Mouse (Mus musculus) spleen, postnatal 10 days (tissue): ENCODE measurements around the gene Tssk4.

Source experiments
- DNase-seq, 2 experiments: peaks; one replicate each; pipeline ENCODE4 v3.0.0; 2021 to 2022; ENCODE audit warnings: low spot score in 2 of 2

Tssk4 gene

DNA sequence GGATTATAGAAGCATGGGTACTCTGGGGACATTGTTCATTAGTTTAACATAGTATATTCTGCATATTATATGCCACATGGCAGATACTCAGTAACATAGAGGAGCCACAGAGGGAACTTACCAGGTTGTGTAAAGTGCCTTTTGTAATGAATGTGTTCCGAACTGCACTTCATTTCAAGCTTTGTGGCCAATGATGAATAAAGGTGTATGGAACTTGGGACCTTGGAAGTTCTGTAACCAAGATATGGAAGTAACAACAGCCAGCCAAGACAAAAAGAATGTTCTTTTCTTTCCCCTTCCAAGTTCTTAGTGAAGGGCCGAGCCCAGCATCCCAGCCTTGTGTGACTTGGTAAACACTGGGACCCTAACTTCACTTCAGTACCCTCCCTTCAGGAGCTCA is at the start of gene Tssk4:
TSS of gene Tssk4 (plus strand) at position 301 of the 400 bp plus-strand sequence.
- DNase-seq = no peak

DNA sequence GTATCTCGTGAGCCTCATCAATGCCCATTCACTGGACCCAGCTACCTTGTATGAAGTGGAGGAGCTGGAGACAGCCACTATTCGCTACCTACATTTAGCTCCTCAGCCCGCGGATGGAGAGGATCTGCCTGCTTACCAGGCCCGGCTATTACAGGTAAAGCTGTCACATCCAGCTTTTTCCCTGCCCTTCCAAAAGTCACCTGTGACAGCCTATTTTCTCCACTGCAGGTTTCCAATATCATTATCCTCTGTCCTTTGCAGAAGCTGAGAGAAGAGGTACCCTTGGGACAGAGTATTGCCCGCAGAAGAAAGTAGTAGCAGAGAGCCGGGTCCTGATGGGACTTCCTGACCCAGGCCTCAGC is 46.7 kb upstream of the Tssk4 start, which contains the start of gene Irf9:
TSS of gene Irf9 (plus strand) at position 301 of the 362 bp plus-strand sequence.
- DNase-seq = no peak

DNA sequence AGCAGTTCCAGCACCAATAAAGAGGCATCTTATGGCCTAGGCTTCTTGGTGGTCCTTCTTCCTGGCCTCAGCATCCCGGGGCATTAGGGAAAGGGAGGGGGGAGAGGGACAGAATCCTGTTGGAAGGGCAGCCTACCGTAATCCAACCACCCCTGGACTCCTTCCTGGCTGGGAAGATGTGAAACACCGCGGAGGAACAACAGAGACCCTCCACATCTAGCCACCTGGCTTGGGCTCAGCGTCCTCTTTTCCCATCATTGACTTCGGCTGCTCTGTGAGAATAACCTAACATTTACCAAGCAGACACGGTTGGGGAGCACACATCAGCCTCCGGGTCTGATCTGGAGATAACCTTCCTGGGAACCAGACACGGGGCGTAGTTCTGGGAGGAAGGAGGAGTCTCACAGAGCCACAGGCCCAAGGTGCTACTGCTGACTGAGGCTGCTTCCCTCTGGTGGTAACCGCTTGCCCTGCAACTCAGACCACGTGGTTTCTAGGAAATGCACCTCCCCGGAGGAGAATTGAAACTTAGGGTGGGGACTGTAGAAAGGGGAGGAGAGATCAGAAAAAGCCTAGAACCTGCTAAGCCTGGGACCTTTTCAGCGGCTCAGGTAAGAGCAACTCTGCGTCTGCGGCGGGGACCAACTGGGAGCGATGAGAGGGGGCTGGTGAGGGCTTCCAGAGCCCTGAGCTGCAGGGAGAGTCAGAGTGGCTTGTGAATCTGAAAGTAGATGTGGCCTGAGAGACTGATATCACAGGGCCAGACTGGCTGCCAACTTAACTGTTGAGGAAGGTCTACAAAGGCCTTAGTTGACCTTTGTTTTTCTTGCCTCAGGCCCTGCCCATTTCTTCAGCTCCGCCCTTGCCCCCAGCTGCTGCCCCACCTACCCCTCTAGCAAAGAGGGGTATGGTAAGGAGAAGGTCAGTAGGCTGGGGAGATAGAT is 46.1 kb upstream of the Tssk4 start:
- peak; percentile 90 to 93 for DNase-seq

DNA sequence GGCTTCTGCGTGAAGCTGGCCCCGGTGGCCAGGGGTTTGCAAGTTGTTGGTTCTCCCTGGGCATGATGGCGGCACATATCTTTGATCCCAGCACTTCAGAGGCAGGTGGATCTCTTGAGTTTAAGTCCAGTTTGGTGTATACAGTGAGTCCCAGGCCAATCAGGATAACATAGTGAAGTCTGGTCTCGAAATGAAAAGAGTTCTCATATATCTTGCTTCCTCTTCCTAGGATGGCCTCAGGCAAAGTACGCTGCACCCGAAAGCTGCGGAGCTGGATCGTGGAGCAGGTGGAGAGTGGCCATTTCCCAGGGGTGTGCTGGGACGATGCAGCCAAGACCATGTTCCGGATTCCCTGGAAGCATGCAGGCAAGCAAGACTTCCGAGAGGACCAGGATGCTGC is 45.2 kb upstream of the Tssk4 start:
- no peak for DNase-seq

DNA sequence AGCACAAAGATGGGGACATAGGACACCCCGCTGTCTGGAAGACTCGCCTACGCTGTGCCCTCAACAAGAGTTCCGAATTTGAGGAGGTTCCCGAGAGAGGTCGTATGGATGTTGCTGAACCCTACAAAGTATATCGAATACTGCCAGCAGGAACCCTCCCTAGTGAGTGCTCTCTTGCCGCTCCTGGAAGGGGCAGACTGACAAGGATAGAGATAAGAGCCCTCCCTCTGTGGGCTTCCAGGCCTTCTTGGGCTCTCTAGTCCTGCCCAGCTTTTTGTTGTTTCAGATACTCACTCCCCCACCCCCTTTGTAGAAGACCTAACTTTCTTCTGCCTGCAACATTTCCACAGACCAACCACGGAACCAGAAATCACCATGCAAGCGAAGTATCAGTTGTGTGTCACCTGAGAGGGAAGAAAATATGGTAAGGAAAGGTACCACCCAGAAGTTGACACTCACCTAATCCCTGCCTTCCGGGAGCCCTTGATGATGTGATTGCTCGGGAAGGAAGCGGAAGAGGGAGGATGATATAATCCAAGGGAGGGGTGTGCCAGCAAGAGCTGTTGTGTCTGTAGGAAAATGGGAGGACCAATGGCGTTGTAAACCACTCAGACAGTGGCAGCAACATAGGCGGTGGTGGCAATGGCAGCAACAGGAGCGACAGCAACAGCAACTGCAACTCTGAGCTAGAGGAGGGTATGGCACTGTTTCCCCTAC is 44.1 kb upstream of the Tssk4 start:
- no peak for DNase-seq

DNA sequence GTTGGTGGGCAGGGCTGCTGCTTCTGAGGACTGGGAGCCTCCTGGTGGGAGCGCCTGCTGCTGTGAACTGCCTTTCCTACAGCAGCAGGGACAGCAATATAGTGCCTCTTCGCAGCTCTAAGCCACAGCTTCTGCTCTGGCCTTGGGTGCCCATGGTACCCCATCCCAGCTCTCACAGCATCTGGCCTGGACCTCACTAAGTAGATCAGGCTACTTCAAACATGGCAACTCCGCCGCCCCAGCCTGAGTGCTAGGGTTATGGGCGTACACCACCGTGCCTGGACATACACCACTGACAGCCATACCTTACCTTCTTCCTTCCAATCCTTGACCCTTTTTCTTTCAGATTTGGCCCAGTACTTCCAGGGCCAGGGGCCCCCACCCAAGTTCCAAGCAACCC is 41.6 kb upstream of the Tssk4 start:
- DNase-seq = no peak

DNA sequence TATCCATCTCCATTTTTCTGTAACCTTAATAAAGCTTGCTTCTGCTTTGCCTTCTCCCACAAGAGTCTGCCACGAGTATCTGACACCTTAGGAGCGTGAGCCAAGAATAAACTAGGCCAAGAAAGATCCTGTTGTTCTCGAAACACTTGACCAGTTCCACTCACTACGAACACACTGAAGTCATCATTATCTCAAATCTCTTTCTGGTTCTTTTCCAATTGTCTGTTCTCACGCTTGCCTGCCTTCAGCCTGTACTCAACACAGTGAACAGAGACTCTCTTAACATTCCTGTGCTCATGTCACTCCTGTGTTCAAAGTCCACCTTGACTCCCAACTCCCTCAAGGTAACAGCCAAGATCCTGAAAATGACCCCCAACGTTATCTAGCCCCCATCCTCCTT is 36.6 kb upstream of the Tssk4 start:
- no peak for DNase-seq

DNA sequence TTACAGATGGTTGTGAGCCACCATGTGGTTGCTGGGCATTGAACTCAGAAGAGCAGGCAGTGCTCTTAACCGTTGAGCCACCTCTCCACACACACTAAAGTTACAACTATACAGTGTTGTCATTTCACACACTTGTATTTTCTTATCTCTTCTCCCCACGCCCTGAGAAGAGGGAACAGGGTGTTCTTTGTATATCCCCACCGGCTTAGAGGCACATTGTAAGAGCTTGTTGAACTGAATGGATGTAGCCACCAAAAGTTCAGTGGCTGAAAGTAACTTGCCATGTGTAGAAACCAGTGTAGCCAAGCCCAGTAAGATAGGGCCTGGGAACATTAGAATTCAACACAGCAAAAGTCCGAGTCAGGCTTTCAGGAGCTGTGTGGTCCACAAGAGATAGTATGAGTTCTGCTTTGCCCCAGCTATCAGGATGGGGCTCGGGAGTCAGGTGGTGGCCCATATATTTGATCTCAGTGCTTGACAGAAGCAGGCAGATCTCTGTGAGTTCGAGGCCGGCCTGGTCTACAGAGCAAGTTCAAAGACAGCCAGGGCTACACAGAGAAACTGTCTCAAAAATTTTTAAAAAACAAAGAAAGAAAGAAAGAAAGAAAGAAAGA is 35.3 kb upstream of the Tssk4 start:
- peak in 1 of 2 experiments; percentile 27 for DNase-seq

DNA sequence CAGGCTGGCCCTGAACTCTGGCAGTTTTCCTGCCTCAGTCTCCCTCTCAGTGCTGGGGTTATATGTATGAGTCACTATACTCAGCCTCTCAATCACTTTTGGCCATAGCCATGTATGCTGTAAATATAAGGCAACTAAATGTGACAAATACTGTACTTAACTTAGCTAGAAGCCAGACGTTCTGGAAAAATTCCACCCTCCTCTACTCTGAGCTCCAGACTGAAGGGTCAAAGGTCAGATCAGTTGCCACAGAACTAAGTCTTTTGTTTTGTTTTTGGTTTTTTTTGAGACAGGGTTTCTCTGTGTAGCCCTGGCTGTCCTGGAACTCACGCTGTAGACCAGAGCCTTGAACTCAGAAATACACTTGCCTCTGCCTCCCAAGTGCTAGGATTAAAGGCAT is 34.1 kb upstream of the Tssk4 start:
- DNase-seq = no peak

DNA sequence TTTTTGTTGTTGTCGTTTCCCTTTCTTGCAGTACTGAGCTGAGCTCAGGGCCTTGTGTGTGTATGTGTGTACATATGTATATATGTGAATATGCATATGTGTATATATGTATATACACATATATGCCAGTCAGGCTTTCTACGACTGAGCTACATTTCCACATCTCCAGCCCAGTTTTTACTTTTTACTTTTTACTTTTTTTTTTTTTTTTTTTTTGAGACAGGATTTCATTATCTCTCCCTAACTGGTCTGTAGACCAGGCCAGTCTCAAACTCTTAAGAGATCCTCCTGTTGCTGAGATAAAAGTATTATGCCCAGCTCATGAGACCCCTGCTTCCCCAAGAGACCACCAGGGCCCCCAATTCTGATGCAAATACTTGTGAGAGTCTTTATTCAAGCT is 33.1 kb upstream of the Tssk4 start:
- DNase-seq = no peak

DNA sequence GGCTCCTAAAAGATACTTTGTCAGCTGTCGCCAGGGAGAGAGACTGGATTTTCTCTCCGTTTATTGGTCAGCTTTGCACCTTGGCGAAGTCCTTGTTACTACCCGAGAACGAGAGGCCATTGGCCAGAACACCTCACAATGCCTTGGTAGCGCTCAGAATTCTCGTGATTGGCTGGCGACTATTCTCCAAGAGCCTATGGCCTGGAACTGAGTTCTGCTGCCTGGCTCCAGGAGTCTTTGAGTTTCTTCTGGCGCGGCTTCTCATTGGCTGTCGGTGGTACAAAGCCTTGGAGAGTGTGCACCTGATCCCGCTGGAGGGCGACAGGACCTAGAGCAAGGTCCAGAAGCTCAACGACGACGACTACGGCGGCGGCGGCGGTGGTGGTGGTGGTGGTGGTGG is 32.2 kb upstream of the Tssk4 start, which contains the start of gene Rec8:
TSS of gene Rec8 (plus strand) at position 216 of the 400 bp plus-strand sequence.
- DNase-seq = peak in 1 of 2 experiments; percentile 35

DNA sequence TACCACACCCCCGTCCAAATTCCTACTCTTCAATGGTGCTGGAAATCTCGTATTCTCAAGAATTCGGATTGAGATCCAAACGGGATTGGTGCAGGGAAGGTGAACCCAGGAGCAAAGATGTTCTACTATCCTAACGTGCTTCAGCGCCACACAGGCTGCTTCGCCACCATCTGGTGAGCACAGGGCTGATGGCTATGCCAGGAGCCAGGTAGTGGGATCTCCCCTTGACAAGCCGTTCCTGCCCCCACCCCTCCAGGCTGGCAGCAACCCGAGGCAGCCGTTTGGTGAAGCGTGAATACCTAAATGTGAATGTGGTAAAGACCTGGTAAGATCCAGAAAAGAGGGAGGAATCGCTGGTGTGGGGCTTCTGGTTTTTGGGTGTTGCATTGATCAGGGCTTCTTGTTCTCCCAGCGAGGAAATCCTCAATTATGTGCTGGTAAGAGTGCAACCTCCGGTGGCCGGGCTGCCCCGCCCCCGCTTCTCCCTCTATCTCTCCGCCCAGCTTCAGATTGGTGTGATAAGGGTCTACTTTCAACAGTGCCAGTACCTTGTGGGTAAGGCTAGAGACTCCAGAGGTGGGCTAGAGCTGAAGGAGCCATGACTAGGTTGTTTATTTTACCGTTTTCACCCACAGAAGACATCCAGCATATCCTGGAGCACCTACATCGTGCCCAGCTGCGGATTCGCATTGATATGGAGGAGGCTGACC is 31.3 kb upstream of the Tssk4 start:
- DNase-seq = peak; percentile 35 to 40

DNA sequence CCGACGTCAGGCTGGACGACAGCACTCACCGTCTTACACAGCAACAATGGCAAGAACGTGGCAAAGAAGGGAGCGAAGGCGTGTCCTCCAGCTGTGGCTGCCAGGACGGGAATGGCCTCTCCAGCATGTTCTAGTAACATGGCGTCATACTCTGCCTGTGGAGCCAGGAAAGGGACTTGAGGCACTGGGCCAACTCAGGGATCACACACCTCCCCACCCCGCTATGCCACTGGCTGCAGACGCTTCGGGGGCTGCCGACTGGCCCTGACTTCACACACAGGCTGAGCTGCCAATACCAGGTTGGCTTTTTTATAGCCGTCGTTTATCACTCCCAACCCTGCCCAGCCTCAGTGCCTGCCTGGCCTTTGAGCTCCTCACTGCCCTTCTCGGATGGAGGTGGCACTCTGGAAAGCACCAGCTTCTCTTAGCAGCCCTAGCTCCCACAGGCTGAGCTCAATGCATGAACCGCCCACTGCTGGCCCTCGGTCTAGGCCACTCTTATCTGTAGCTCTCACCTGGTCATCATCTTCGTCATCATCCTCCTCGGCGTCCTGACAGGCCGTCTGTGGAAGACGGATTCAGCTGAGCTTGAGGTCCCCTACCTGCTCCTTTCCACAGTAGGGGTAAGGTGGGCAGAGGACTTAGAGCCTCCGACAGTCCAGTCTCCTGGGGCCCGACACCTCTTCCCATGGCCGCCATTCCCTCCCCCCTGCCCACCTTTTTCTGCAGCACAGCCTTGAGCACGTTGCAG is 21.7 kb upstream of the Tssk4 start:
- DNase-seq = no peak

DNA sequence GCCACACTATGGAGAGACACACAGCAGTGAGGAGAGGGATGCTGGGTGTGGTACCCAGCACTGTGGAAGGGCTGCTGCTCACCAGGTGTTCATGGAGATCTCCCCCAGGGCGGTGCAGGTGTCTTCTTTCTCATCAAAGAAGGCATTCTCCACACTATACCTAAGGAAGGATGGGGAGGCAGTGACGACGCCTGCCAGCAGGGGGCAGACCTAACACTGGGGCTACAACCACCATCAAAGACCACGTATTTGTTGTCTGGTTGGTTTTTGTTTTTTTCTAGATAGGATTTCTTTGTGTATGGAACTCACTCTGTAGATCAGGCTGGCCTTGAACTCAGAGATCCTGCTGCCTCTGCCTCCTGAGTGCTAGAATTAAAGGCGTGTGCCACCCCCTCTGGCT is 20.7 kb upstream of the Tssk4 start:
- peak; percentile 76 to 87 for DNase-seq

DNA sequence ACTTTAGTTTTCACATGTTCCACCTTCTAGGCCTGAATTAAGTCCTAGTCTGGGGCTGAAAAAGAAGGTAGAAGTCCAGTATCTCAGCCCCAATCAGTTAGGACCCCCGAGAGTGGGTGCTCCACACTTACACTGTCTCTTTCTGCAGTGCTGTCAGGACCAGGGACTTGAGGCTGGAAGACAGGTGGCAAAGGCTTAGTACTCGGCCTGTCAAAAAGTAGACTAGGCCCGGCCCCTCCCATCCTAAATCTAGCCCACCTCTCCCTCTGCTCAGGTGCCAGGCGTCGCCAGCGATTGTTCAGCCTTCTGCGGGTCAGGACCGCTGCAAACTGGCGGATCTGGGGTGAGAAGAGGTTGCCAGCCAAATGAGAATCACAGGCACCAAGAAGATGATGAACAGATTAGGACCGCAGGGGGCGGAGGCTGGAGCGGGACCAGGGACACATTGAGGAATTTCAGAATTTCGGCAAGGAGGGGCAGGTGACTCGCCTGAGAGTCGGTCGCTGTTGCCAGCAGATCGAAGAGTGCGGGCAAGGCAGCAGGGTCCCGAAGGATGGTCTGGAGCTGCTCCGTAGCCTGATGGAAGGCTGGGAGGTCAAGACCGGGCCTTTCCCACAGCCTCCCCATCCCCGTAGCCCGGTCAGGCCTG is 15.0 kb upstream of the Tssk4 start:
- DNase-seq = no peak

DNA sequence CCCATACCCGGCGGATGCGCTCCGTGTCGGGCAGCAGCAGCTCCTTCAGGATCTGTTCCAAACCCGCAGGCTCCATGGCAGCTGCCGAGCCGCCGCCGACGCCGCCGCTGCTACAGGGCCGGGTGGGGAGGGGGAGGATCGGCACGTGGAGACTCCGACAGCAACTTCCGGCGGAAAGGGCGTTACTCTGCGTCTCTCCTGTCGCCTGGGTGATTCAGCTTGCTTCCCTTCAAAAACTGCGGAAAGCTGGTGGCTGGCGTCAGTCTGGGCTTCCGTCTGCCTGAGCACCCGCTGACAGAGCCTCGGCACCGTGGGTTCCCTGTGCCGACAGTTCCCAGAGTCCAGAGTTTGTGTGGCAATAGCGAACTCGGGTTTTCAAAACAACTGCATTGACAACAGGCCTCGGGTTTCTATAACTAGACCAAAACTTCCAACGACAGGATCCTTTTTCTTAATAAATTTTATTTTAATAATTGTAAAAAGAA is 14.4 kb upstream of the Tssk4 start, which contains the start of gene Ipo4:
TSS of gene Ipo4 (minus strand) at position 435 of the 485 bp plus-strand sequence.
- DNase-seq = peak; percentile 53 to 84

DNA sequence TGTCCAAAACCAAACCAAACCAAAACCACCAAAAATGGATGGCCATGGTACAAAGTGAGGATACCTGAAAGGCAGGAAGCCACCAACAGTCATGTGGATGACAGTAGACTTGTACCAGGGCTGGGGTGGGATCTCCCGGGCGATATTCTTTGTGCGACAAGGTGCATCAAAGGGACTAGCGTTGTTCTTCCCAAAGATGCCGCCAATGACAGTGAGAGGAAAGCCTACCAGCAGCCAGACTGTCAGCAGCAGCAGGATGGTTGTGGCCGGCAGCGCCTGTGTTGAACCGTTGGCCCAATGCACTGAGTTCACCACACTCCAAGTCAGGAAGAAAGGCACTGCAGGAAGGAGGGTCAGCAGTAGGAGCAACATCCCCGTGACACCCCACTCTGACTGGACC is 12.2 kb upstream of the Tssk4 start, which contains the start of gene Gm49378:
TSS of gene Gm49378 (minus strand) at position 101 of the 400 bp plus-strand sequence.
- DNase-seq = no peak

DNA sequence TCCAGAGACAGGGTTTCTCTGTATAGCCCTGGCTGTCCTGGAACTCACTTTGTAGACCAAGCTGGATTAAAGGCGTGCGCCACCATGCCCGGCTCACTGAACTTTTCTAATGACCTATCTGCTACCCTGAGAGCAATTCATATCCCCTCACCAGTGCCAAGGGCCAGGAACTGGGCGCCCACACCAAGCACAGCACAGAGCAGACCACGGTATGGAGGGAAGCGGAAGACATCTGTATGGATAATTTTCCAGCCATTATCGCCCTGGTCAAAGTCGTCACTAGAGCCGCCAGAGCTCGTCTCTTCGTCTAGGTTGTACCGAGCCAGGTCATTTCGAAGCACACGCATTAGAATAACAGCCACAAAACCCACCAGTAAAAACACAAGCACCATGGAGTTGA is 9.2 kb upstream of the Tssk4 start:
- no peak for DNase-seq

DNA sequence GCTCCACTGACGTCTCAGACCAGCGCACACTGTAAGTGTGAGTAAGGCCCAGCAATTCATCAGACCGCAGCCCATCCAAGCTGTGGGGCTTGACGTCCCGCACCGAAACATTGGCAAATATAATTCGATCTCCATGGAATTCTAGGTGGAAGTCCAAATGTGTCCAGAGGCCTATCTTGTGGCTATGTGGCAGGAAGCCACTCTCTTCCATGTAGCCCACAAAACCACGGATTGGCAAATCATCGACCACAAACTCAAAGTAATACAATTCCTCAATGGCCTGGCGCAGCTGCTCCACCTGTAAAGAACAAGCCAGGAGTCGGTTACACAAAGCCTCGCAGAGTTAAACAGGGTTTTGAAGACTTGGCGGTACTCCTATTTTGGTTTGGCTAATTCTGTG is 8.7 kb upstream of the Tssk4 start:
- no peak for DNase-seq

DNA sequence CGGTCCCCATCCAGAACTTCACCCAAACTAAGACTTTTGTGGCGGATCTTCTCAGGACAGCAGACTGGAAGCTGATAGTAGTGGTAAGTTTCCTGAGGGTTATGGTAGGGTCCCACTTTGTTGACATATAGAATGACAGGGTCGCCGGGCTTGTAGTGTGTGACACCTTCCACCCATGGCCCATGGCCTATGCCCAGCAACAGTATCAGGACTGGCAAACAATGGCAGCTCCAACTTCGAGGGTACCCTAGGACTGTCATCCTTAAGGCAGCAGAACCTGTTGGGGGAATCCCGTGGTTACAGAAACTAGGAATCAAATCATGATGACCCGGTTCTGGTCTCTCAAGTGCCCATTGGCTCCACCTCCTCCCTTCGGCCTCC is 7.3 kb upstream of the Tssk4 start:
- DNase-seq = peak in 1 of 2 experiments; percentile 21
